Mouse (Mus musculus): ENCODE measurements at regions not wholly inside any gene's neighbourhood (a gene's known extent, or its start where the extent isn't known, plus 50 kb on each side); places are given as distances from the start of the nearest gene placed in this dataset.

DNA sequence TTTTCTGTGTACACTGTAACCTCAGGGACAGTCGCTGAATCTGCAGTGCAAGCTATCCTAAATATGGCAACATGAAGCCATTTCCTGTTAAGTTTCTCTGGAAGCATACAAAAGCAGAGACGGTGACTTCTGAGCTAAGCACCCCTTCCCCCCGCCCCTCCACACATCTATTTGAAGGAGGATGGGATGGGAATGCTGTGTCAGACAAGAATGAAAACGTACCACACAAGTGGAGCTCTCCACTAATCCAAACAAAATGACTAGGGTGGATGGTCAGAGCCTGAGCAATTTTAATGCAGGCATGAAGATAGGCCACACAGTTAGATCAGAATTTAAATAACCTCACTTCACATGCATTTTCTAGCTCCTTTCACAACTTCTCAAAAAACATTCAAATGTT, 936.6 kb downstream of the Gsdmc2 start:
- Histone ChIP-seq H3K9me3 (ENCODE audit: control insufficient read depth, insufficient read depth, low read depth, low read length) (no peaks in the 10 kb centered on the region), H3K4me1 (ENCODE audit: control insufficient read depth in 2 of 2, insufficient read depth in 2 of 2, low read length in 2 of 2, poor library complexity in 1 of 2) (no peaks in the 10 kb centered on the region), H3K4me3 (ENCODE audit: insufficient read depth in 1 of 2, low read depth in 1 of 2, low read length in 2 of 2, poor library complexity in 1 of 2, severe bottlenecking in 1 of 2) (no peak overlapping the region), H3K9ac (ENCODE audit: insufficient read depth, low read depth, low read length, poor library complexity, severe bottlenecking) (no peak overlapping the region), H3K27ac (ENCODE audit: insufficient read depth, low read depth, low read length, poor library complexity, severe bottlenecking) (no peak overlapping the region), H3K36me3 (ENCODE audit: control insufficient read depth, insufficient read depth, low read length, poor library complexity, severe bottlenecking) (no peaks in the 10 kb centered on the region)
- in situ Hi-C loops (cut with MboI; ENCODE audit: low sequenced_read_pairs in 2 of 2, unreplicated experiment in 2 of 2), result no loop called here
- DNase-seq (ENCODE audit: low read depth, low spot score), result no peak
- no peak for TF ChIP-seq CHD2 (IDR thresholded peaks at IDR 0.05; ENCODE audit: low read depth, low read length)

DNA sequence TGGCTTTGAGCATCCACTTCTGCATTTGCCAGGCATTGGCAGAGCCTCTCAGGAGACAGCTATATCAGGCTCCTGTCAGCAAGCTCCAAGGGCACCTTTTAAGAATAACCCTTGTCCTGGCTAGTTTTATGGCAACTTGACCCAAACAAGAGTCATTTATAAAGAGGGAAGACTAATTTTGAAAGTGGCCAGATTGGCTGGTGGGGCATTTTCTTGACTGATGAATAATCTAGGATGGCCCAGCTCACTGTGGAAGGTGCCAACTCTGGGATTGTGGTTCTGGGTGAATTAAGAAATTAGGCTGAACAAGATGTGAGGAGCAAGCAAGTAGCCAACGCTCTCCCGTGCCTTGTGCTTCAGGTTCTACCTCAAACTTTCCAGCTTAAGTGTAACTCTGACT, 937.8 kb downstream of the Gsdmc2 start:
- no peak overlapping the region for H3K9ac ChIP-seq (ENCODE audit: insufficient read depth, low read depth, low read length, poor library complexity, severe bottlenecking)
- no peak overlapping the region for H3K4me3 ChIP-seq (ENCODE audit: insufficient read depth in 1 of 2, low read depth in 1 of 2, low read length in 2 of 2, poor library complexity in 1 of 2, severe bottlenecking in 1 of 2)
- H3K27ac ChIP-seq (ENCODE audit: insufficient read depth, low read depth, low read length, poor library complexity, severe bottlenecking), result no peak overlapping the region
- no peaks in the 10 kb centered on the region for H3K36me3 ChIP-seq (ENCODE audit: control insufficient read depth, insufficient read depth, low read length, poor library complexity, severe bottlenecking)
- in situ Hi-C loops (cut with MboI; ENCODE audit: low sequenced_read_pairs in 2 of 2, unreplicated experiment in 2 of 2), result no loop called here
- DNase-seq (ENCODE audit: low read depth, low spot score), result no peak
- no peaks in the 10 kb centered on the region for H3K9me3 ChIP-seq (ENCODE audit: control insufficient read depth, insufficient read depth, low read depth, low read length)
- TF ChIP-seq ZNF384 (IDR thresholded peaks at IDR 0.05; ENCODE audit: low read depth, low read length) (no peak), ZC3H11A (IDR thresholded peaks at IDR 0.05; ENCODE audit: borderline replicate concordance, low read depth, low read length) (no peak), MAFK (IDR thresholded peaks at IDR 0.05; ENCODE audit: insufficient read depth, low read depth, low read length) (no peak), CHD2 (IDR thresholded peaks at IDR 0.05; ENCODE audit: low read depth, low read length) (no peak), HCFC1 (IDR thresholded peaks at IDR 0.05; ENCODE audit: borderline replicate concordance, insufficient read depth, low read length) (no peak)
- no peaks in the 10 kb centered on the region for H3K4me1 ChIP-seq (ENCODE audit: control insufficient read depth in 2 of 2, insufficient read depth in 2 of 2, low read length in 2 of 2, poor library complexity in 1 of 2)

- peak overlapping the region; percentile 19; the same call in 1 of the 2 replicates for H3K27ac ChIP-seq (ENCODE audit: insufficient read depth, low read depth, low read length, poor library complexity, severe bottlenecking)
- DNase-seq (ENCODE audit: low read depth, low spot score), result no peak
- no peaks in the 10 kb centered on the region for H3K9me3 ChIP-seq (ENCODE audit: control insufficient read depth, insufficient read depth, low read depth, low read length)
- no peak overlapping the region for H3K4me3 ChIP-seq (ENCODE audit: insufficient read depth in 1 of 2, low read depth in 1 of 2, low read length in 2 of 2, poor library complexity in 1 of 2, severe bottlenecking in 1 of 2)
- H3K9ac ChIP-seq (ENCODE audit: insufficient read depth, low read depth, low read length, poor library complexity, severe bottlenecking), result no peak overlapping the region
- H3K4me1 ChIP-seq (ENCODE audit: control insufficient read depth in 2 of 2, insufficient read depth in 2 of 2, low read length in 2 of 2, poor library complexity in 1 of 2), result no peaks in the 10 kb centered on the region
- H3K36me3 ChIP-seq (ENCODE audit: control insufficient read depth, insufficient read depth, low read length, poor library complexity, severe bottlenecking), result no peaks in the 10 kb centered on the region
- TF ChIP-seq CHD2 (IDR thresholded peaks at IDR 0.05; ENCODE audit: low read depth, low read length) (no peak), MAFK (IDR thresholded peaks at IDR 0.05; ENCODE audit: insufficient read depth, low read depth, low read length) (no peak), ZNF384 (IDR thresholded peaks at IDR 0.05; ENCODE audit: low read depth, low read length) (no peak), ZC3H11A (IDR thresholded peaks at IDR 0.05; ENCODE audit: borderline replicate concordance, low read depth, low read length) (no peak), HCFC1 (IDR thresholded peaks at IDR 0.05; ENCODE audit: borderline replicate concordance, insufficient read depth, low read length) (no peak)
- in situ Hi-C loops (cut with MboI; ENCODE audit: low sequenced_read_pairs in 2 of 2, unreplicated experiment in 2 of 2), result no loop called here
Observed at GRCm38 (mm10) chr15:62903047-62903822, 941.7 kb downstream of the Gsdmc2 start.

DNA sequence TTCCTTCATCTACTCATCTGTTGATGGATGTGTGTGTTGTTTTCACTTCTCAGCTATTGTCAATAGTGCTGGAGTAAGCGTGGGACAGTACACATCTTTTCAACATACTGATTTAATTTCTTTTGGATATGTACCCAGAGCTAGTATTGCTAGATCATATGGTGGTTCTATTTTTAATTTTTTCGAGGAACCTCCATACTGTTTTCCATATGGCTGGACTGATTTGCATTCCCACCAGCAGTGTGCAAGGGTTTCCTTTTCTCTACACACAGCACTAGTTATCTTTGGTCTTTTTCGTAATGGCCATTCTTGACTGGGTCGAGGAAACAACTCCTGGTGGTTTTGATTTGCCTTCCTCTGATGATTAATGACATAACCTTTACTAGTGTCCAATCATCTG, 943.0 kb downstream of the Gsdmc2 start:
- DNase-seq (ENCODE audit: low read depth, low spot score), result no peak
- no peaks in the 10 kb centered on the region for H3K9me3 ChIP-seq (ENCODE audit: control insufficient read depth, insufficient read depth, low read depth, low read length)
- in situ Hi-C loops (cut with MboI; ENCODE audit: low sequenced_read_pairs in 2 of 2, unreplicated experiment in 2 of 2), result no loop called here
- H3K36me3 ChIP-seq (ENCODE audit: control insufficient read depth, insufficient read depth, low read length, poor library complexity, severe bottlenecking), result no peaks in the 10 kb centered on the region
- H3K27ac ChIP-seq (ENCODE audit: insufficient read depth, low read depth, low read length, poor library complexity, severe bottlenecking), result no peak overlapping the region
- H3K9ac ChIP-seq (ENCODE audit: insufficient read depth, low read depth, low read length, poor library complexity, severe bottlenecking), result no peak overlapping the region
- H3K4me1 ChIP-seq (ENCODE audit: control insufficient read depth in 2 of 2, insufficient read depth in 2 of 2, low read length in 2 of 2, poor library complexity in 1 of 2), result no peaks in the 10 kb centered on the region
- H3K4me3 ChIP-seq (ENCODE audit: insufficient read depth in 1 of 2, low read depth in 1 of 2, low read length in 2 of 2, poor library complexity in 1 of 2, severe bottlenecking in 1 of 2), result no peak overlapping the region
- no peak for TF ChIP-seq MAFK (IDR thresholded peaks at IDR 0.05; ENCODE audit: insufficient read depth, low read depth, low read length)
- TF ChIP-seq ZNF384 (IDR thresholded peaks at IDR 0.05; ENCODE audit: low read depth, low read length), result no peak
- TF ChIP-seq CHD2 (IDR thresholded peaks at IDR 0.05; ENCODE audit: low read depth, low read length), result no peak
- no peak for TF ChIP-seq ZC3H11A (IDR thresholded peaks at IDR 0.05; ENCODE audit: borderline replicate concordance, low read depth, low read length)
- TF ChIP-seq HCFC1 (IDR thresholded peaks at IDR 0.05; ENCODE audit: borderline replicate concordance, insufficient read depth, low read length), result no peak

DNA sequence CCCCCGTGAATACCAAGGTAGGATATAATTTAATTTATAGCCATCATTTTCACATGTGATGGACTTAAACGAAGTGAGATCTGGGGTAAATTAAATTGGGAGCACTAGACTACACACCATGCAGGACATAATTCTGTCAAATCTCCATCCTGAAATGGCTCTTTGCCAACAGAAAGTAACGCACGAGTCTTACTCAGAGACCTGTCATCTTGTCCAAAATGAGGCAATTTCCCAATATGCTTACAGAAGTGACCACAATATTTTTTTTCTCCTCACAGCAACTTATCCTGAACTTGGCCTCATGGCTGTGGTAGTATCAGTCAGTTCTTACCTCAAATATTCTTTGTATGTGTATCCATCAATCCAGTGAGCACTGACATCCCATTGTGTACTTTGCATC, 955.2 kb downstream of the Gsdmc2 start:
- no peak overlapping the region for H3K27ac ChIP-seq (ENCODE audit: insufficient read depth, low read depth, low read length, poor library complexity, severe bottlenecking)
- no peak for DNase-seq (ENCODE audit: low read depth, low spot score)
- H3K9ac ChIP-seq (ENCODE audit: insufficient read depth, low read depth, low read length, poor library complexity, severe bottlenecking), result no peak overlapping the region
- H3K36me3 ChIP-seq (ENCODE audit: control insufficient read depth, insufficient read depth, low read length, poor library complexity, severe bottlenecking), result no peaks in the 10 kb centered on the region
- in situ Hi-C loops (cut with MboI; ENCODE audit: low sequenced_read_pairs in 2 of 2, unreplicated experiment in 2 of 2), result no loop called here
- H3K9me3 ChIP-seq (ENCODE audit: control insufficient read depth, insufficient read depth, low read depth, low read length), result no peaks in the 10 kb centered on the region
- H3K4me1 ChIP-seq (ENCODE audit: control insufficient read depth in 2 of 2, insufficient read depth in 2 of 2, low read length in 2 of 2, poor library complexity in 1 of 2), result no peaks in the 10 kb centered on the region
- TF ChIP-seq ZC3H11A (IDR thresholded peaks at IDR 0.05; ENCODE audit: borderline replicate concordance, low read depth, low read length) (no peak), CHD2 (IDR thresholded peaks at IDR 0.05; ENCODE audit: low read depth, low read length) (no peak), MAFK (IDR thresholded peaks at IDR 0.05; ENCODE audit: insufficient read depth, low read depth, low read length) (no peak), ZNF384 (IDR thresholded peaks at IDR 0.05; ENCODE audit: low read depth, low read length) (no peak), HCFC1 (IDR thresholded peaks at IDR 0.05; ENCODE audit: borderline replicate concordance, insufficient read depth, low read length) (no peak)
- no peak overlapping the region for H3K4me3 ChIP-seq (ENCODE audit: insufficient read depth in 1 of 2, low read depth in 1 of 2, low read length in 2 of 2, poor library complexity in 1 of 2, severe bottlenecking in 1 of 2)

Measured in ES-E14 (cell line).